Mouse (Mus musculus): ENCODE results near the gene Zfp94. TPM values are rescaled to one million over a fixed set of nuclear protein-coding genes. Genes with fewer than 3 reads are reported as not detected.

The Zfp94 gene
- polyA plus RNA-seq, 1 experiment from 2014 or later: 13.7 TPM

DNA sequence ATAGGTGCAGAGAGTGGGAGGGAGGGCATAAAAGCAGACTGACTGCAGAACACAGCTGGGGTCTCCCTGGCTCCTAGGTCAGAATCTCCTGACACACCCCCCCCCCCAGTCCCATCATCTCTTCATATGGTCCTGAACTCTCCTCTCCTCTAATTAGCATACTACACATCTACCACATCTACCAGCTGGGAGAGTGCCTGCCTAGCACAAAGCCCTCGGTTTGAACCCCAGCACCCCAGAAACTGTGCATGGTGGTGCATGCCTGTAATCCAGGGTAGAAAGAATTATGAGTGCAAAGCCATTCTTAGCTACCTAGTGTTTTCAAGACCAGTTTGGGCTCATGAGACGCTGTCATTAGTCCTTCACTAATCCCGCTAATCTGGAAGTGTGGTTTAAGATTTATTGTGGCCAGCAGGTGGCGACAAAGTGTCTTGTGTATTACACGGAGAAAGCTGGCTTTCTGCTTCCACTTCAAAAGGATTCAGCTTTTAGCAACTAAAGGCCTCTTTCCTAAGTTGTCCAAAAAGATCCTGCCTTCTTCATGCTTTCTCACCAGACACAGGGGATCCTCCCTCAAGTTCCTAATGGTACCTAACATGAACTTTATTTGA is 19.3 kb upstream of the Zfp94 start:
- Histone ChIP-seq H3K9me3 (replicated peaks) (peaks cover 10% of the 10 kb centered on the region; the same call in 1 of the 2 replicates), H3K27ac (replicated peaks) (no peak overlapping the region), H3K27me3 (ENCODE audit: low read depth, poor library complexity, severe bottlenecking) (peaks cover 20% of the 10 kb centered on the region), H3K4me3 (no peak overlapping the region), H3K4me1 (no peaks in the 10 kb centered on the region), H3K36me3 (no peaks in the 10 kb centered on the region)
- 15% methylated on average over 5 of the region's 5 CpGs for WGBS
- peak; percentile 51 for DNase-seq (ENCODE audit: low spot score)

DNA sequence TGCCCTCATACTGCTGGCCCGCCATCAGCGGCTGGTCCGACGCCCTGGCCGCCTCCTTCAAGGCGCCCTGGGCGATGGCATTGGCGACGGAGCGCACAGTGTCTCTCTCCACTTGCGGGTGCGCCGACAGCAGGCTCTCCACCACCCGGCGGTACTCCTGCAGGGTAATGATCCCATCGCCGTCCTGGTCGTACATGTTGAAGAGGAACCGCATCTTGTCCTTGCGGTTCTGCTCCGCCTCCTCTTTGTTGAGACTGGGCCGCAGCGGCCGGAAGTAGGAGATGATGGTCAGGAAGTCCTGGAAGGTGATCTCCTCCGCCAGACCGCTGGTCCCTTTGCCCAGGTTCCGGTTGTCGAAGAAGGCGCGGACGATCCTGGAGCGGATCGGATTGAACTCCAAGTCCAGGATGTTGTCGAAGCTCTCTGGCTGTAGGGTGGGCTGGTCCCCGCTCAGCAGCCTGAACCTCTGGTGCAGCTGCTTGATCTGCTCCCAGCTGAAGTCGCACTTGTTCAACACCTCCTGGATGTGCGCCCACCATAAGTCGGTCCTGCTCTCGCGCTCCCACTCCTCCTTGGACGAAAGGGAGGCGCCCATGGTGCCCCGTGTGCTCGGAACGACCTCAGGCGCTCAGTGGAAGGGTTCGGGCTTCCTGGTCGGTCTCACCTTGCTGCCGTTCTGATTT is 17.0 kb upstream of the Zfp94 start, which contains the start of gene Tescl:
TSS of gene Tescl (minus strand) at position 633 of the 683 bp plus-strand sequence.
- H3K9me3 ChIP-seq (replicated peaks): peaks cover 10% of the 10 kb centered on the region; the same call in 1 of the 2 replicates
- DNase-seq (ENCODE audit: low spot score): no peak
- H3K27ac ChIP-seq (replicated peaks): no peak within 1 kb of the TSS
- H3K36me3 ChIP-seq: no peaks in the 10 kb centered on the region
- no peaks in the 10 kb centered on the region for H3K4me1 ChIP-seq
- WGBS: 53% methylated on average over 49 of the region's 49 CpGs
- no peak within 1 kb of the TSS for H3K4me3 ChIP-seq
- peaks cover 20% of the 10 kb centered on the region for H3K27me3 ChIP-seq (ENCODE audit: low read depth, poor library complexity, severe bottlenecking)

DNA sequence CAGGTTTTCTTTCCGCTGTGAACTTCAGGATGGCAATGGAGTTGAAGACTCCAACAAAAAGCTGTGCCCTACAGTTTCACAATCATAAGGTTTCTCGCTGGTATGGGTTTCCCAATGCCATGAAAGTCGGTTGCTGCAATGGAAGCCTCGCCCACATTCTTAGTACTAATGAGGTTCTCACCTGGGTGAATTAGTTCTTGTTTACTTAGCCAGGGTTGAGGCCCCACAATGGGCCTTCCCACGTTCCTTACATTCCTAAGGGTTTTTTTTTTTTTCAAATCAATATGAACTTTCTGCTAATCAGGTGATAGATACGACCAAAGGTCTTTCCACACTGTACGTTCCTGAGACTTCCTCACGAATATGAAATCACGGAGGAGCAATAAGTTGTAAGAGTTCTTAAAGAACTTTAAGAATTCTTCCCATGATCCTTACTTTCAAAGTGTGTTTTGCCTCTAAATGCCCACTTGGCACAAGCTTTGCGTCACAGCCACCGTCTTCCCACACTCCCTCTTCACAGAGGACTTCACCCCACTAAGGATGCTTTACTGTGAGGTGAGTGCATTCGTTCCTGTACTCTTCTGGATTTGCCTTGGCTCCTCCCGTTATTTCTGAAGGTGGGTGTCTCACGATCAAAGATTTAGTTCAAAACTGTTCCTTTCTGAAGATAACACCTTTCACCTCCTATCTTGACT is 11.0 kb upstream of the Zfp94 start:
- Histone ChIP-seq H3K4me1 (peaks cover 13% of the 10 kb centered on the region), H3K27ac (replicated peaks) (no peak overlapping the region)
- 89% methylated on average over 14 of the region's 14 CpGs for WGBS

DNA sequence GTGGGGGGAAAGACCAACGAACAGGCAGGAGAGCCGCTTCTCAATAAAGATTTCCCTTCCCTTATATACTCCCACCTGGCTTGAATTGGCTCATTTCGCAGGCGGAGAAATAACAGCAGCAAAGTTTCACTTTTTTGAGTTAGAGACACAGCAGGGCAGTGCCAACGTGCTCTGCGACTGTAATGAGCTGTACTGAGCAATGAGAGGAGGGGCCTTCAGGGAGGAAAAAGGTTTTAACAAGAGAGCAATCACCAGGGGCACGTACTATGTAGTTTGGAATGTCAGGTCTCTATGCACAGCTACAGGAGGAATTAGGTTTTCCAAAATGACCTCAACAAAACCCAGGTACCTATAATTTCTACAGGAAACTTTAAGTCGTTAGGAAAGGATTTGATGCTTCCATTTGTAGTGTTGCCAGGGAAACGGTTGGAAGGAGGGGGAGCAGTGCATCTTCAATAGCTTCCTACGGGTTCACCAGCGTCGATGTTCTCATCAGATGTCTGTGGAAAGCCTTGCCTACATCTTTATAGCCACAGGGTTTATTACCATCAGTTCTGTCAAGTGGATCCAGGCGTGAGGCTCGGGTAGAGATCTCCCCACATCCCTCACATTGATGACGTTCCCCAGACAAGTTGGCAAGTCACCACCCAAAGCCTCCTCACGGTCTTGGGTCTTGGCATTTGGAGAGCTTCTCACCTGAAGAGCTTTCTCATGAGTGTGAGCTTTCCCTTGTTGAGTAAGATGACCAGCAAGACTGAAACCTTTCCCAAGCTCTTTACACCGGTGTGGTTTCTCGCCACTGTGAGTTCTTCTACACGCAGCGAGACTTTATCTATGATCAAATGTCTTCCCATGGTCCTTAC is 10.0 kb upstream of the Zfp94 start:
- Histone ChIP-seq H3K27me3 (ENCODE audit: low read depth, poor library complexity, severe bottlenecking) (no peaks in the 10 kb centered on the region), H3K36me3 (no peaks in the 10 kb centered on the region), H3K4me3 (peak overlapping the region; percentile 48), H3K4me1 (peaks cover 13% of the 10 kb centered on the region), H3K9me3 (replicated peaks) (peaks cover 13% of the 10 kb centered on the region; the same call in 1 of the 2 replicates), H3K27ac (replicated peaks) (peak overlapping the region; percentile 65; the same call in 1 of the 2 replicates)
- no peak for DNase-seq (ENCODE audit: low spot score)
- 49% methylated on average over 20 of the region's 20 CpGs for WGBS

More for the DNA sequence above, 11.0 kb upstream of the Zfp94 start:
- no peaks in the 10 kb centered on the region for H3K36me3 ChIP-seq
- H3K27me3 ChIP-seq (ENCODE audit: low read depth, poor library complexity, severe bottlenecking): no peaks in the 10 kb centered on the region
- no peak for DNase-seq (ENCODE audit: low spot score)
- peaks cover 13% of the 10 kb centered on the region; the same call in 1 of the 2 replicates for H3K9me3 ChIP-seq (replicated peaks)
- H3K4me3 ChIP-seq: no peak overlapping the region

DNA sequence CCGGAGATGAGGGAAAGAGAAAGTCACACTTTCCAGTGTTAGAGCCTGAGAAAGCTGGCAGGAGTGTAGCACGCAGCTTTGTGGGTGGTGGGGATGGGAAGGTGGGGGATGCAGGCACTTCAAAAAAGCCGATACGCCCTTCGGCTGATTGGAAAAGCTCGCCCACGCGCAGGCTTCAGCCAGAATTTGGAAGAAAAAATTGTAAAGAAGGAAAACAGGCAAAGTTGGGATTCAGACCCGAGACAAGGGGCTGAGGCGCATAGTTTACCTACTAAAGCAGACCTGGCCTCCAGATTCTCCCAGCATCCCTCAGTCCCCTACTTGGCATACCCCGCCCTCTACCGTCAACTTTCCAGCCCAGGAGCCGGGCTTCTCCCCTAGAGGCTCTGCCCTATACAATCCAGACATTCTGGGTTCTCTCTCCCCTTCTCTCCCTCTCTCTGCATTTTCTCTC is 9.2 kb upstream of the Zfp94 start:
- Histone ChIP-seq H3K36me3 (no peaks in the 10 kb centered on the region), H3K27me3 (ENCODE audit: low read depth, poor library complexity, severe bottlenecking) (no peaks in the 10 kb centered on the region), H3K9me3 (replicated peaks) (peaks cover 13% of the 10 kb centered on the region; the same call in 1 of the 2 replicates), H3K27ac (replicated peaks) (peak overlapping the region; percentile 65), H3K4me3 (peak overlapping the region; percentile 48), H3K4me1 (peaks cover 13% of the 10 kb centered on the region)
- DNase-seq (ENCODE audit: low spot score): peak; percentile 37
- 9% methylated on average over 13 of the region's 13 CpGs for WGBS

DNA sequence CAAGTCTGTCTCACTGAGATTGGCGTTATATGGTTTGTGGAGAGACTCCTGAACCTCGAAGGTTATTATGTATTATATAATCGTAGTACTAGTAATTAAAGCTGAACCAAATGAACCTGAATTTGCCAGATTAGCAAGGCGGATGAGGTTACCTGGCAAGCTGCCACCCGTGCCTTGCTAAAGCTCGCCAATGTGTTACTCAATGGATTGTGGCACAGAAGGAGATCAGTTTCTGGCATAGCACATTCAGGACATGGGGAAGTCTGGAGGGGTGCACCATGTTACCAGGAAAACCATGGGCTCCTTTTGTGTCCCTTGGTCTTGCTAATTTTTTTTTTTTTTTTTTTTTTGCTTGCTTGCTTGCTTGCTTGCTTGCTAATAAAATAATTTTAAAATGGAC is 8.7 kb upstream of the Zfp94 start:
- peaks cover 13% of the 10 kb centered on the region; the same call in 1 of the 2 replicates for H3K9me3 ChIP-seq (replicated peaks)
- no peak for DNase-seq (ENCODE audit: low spot score)
- no peak overlapping the region; the same call in 1 of the 2 replicates for H3K4me3 ChIP-seq
- H3K36me3 ChIP-seq: no peaks in the 10 kb centered on the region
- no peak overlapping the region for H3K27ac ChIP-seq (replicated peaks)
- no peaks in the 10 kb centered on the region for H3K27me3 ChIP-seq (ENCODE audit: low read depth, poor library complexity, severe bottlenecking)
- WGBS: 93% methylated on average over 6 of the region's 6 CpGs
- H3K4me1 ChIP-seq: peaks cover 13% of the 10 kb centered on the region

DNA sequence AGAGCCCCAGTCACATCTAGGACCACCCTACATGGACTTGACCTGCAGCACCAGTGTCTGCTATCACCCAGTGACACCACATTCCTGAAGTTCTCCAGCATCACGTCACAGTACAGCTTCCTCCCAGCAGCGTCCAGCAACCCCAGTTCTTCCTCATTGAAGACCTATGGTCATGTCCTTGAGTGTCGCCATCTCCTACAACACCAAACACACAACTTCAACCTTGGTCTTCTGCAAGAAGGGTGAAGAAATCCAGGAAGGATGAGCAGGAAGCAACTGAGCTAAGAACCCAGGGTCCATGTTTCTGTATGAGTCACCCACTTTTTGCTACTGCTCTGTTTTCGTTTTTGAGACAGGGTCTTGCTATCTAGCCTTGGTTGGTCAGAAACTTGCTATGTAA is 6.1 kb upstream of the Zfp94 start:
- Histone ChIP-seq H3K4me1 (peaks cover 13% of the 10 kb centered on the region), H3K9me3 (replicated peaks) (peaks cover 13% of the 10 kb centered on the region; the same call in 1 of the 2 replicates), H3K36me3 (no peaks in the 10 kb centered on the region), H3K27me3 (ENCODE audit: low read depth, poor library complexity, severe bottlenecking) (no peaks in the 10 kb centered on the region), H3K4me3 (no peak overlapping the region), H3K27ac (replicated peaks) (no peak overlapping the region)
- DNase-seq (ENCODE audit: low spot score): no peak
- 81% methylated on average over 4 of the region's 4 CpGs for WGBS

DNA sequence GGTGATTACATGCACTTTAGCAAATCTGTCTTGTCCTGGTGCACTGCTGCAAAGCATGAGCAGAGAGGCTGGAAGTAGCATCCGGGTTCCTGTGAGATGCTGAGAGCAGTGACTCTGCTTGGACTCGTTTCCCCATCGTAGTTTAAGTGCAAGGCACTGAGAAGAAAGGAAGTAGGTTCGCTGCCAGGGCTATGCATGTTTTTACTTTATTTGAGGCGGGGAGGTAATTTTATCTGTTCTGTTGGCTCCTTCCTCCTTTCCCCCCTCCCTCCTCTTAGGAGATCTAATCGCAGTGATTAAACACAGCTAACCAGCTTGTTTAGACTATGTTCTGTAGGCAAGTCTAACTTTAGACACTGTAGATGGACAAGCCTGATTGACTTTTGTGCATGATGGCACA is 2.5 kb upstream of the Zfp94 start:
- H3K4me1 ChIP-seq: peaks cover 13% of the 10 kb centered on the region
- H3K4me3 ChIP-seq: no peak overlapping the region
- H3K36me3 ChIP-seq: no peaks in the 10 kb centered on the region
- no peaks in the 10 kb centered on the region for H3K27me3 ChIP-seq (ENCODE audit: low read depth, poor library complexity, severe bottlenecking)
- peaks cover 3% of the 10 kb centered on the region; the same call in 1 of the 2 replicates for H3K9me3 ChIP-seq (replicated peaks)
- no peak for DNase-seq (ENCODE audit: low spot score)
- 82% methylated on average over 6 of the region's 6 CpGs for WGBS
- no peak overlapping the region for H3K27ac ChIP-seq (replicated peaks)

DNA sequence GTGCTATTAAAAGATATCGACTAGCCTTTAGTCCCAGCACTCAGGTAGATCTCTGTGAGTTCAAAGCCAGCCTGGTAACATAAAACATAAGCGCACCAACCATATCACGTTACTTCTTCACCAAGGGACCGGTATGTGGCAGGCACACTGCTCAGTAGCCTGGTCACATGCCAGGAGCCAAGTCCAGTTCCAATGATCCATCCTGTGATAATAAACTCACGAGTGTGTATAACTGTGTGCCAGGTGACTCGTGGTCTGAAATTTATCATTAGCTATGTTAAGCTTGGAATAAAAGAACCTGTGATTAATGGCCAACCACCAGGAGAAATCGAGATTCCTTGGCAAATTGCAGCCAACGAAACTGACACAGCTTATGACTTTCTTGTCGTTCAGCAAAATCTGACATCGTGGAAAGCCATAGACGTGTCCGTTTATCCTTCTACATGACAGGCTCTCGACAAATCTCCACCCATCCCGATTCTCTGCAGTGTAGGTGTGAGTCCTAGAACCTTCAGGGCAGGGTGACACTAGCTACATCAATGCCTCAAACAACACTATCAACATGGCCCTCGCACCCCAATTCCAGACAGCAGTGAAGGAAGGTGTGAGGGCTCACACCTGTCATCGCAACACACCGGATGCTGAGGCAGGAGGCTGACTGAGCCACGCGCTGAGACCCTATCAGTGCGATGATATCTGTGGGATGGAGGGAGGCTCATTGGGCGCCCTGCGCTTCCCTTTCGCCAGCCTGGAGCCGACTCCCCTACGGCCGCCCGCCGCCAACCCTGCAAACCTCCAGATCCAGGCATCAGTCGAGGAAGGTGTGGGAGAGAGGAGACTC is 520 bp downstream of the Zfp94 start:
- H3K27ac ChIP-seq (replicated peaks): peak overlapping the region; percentile 85
- no peaks in the 10 kb centered on the region for H3K9me3 ChIP-seq (replicated peaks)
- peak overlapping the region; percentile 66 for H3K4me3 ChIP-seq
- 31% methylated on average over 29 of the region's 29 CpGs for WGBS
- DNase-seq (ENCODE audit: low spot score): no peak
- H3K27me3 ChIP-seq (ENCODE audit: low read depth, poor library complexity, severe bottlenecking): no peaks in the 10 kb centered on the region
- H3K36me3 ChIP-seq: peaks cover 18% of the 10 kb centered on the region
- peaks cover 13% of the 10 kb centered on the region for H3K4me1 ChIP-seq

DNA sequence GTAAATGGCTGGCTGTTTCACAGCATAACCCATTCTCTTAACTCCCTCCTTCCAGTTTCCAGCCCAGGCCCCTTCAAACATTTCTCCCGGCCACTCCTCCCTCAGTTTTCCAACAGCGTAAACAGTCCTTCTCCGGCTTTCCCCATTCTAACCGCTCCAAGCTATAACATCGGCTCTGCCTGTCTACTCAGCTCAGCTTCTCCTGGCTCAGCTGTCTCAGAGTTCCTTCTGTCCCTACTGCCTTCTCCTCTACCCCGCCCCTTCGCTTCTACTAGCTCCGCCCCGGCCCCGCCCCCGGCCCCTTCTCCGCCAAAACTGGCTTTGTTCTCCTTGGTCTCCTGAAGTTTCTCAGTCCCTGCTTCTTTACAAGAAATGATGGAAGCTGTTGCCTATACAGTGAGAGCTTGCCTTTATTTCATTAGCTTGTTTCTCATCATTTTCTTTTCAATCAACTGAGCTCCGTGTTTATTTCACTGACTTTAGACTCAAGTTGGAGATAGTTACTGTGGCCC is 15.6 kb downstream of the Zfp94 start, which contains the start of gene Zfp61:
TSS of gene Zfp61 (minus strand) at position 462 of the 512 bp plus-strand sequence.
- Histone ChIP-seq H3K27me3 (ENCODE audit: low read depth, poor library complexity, severe bottlenecking) (no peaks in the 10 kb centered on the region), H3K27ac (replicated peaks) (peak within 1 kb of the TSS; percentile 91), H3K4me3 (peak within 1 kb of the TSS; percentile 76), H3K36me3 (peaks cover 56% of the 10 kb centered on the region), H3K4me1 (peaks cover 27% of the 10 kb centered on the region), H3K9me3 (replicated peaks) (no peaks in the 10 kb centered on the region)
- DNase-seq (ENCODE audit: low spot score): peak; percentile 86
- WGBS: 2% methylated on average over 13 of the region's 13 CpGs

DNA sequence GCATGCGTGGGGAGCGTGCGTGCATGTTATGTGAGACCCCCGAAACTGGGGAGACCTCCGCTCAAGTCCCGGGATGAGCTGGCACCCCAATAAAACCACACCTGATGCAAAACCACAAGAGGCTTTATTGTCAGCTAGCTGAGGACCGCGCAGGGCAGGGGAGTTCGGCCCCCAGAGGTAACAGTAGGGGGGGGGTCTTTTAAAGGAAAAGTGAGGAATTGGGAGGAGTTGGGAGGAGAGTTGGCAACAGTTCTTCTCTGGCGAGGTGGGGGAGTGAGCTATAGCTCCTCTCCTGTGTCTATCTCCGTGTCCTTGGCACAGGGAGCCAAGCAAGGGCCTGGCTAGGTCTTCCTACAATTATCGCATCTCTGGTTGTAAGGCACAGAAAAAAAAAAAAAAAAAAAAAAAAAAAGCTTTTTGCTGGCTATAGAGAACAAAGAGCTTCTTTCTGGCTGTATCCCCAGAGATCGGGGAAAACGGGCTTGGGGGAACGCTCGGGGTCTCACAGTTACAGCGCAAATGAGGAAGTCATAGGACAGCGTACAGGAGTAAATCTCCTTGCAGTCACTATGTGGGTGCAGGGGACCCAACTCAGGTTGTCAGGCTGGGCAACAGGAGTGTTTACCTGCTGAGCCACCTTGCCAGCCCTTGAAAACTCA is 16.5 kb downstream of the Zfp94 start:
- DNase-seq (ENCODE audit: low spot score): peak; percentile 34
- Histone ChIP-seq H3K4me3 (peak overlapping the region; percentile 76), H3K4me1 (peaks cover 27% of the 10 kb centered on the region), H3K27ac (replicated peaks) (peak overlapping the region; percentile 91), H3K9me3 (replicated peaks) (no peaks in the 10 kb centered on the region), H3K36me3 (peaks cover 59% of the 10 kb centered on the region), H3K27me3 (ENCODE audit: low read depth, poor library complexity, severe bottlenecking) (no peaks in the 10 kb centered on the region)
- 1% methylated on average over 18 of the region's 18 CpGs for WGBS

All from midbrain, embryonic 10.5 days (tissue).